Mouse (Mus musculus) intestine, embryonic 14.5 days (tissue): ENCODE measurements around the gene Zfp748. TPM values are rescaled to one million over a fixed set of nuclear protein-coding genes. Genes with fewer than 3 reads are reported as not detected.

Experiments
- ATAC-seq: fragments of 200-750 bp; cut with Nextera tagmentation; replicated peaks from 2 replicates; pipeline ENCODE4 v1.8.0; 2017; ENCODE audit warnings: low read depth, moderate number of reproducible peaks, moderate TSS enrichment, moderate library complexity; ENCODE audit not compliant: low FRiP score, low TSS enrichment
- DNase-seq: peaks from one replicate; pipeline ENCODE4 v3.0.0-alpha.2; 2018; ENCODE audit warnings: low spot score
- H3K27ac ChIP-seq: fragments of 300-500 bp; sonication (generic); 2 replicates; pipeline ENCODE4 v1.5.1; 2014; ENCODE audit warnings: low read depth, mild to moderate bottlenecking, control low read depth
- H3K27me3 ChIP-seq: fragments of 300-500 bp; sonication (generic); replicated peaks from 2 replicates; pipeline ENCODE4 v1.6.1; 2014; ENCODE audit warnings: low read length, control low read depth; ENCODE audit not compliant: control insufficient read depth, insufficient read depth
- H3K36me3 ChIP-seq: fragments of 300-500 bp; sonication (generic); 2 replicates; pipeline ENCODE4 v1.6.1; 2014; ENCODE audit warnings: low read length, control low read depth; ENCODE audit not compliant: control insufficient read depth, insufficient read depth
- H3K4me1 ChIP-seq: fragments of 300-500 bp; sonication (generic); replicated peaks from 2 replicates; pipeline ENCODE4 v1.6.1; 2014; ENCODE audit warnings: low read length, control low read depth, mixed read lengths; ENCODE audit not compliant: control insufficient read depth, insufficient read depth
- H3K4me2 ChIP-seq: fragments of 300-500 bp; sonication (generic); 2 replicates; pipeline ENCODE4 v1.6.1; 2014; ENCODE audit warnings: low read length
- H3K4me3 ChIP-seq: fragments of 300-500 bp; sonication (generic); 2 replicates; pipeline ENCODE4 v1.5.1; 2014; ENCODE audit warnings: low read depth, low read length, control low read depth, mixed read lengths
- H3K9ac ChIP-seq: fragments of 300-500 bp; sonication (generic); 2 replicates; pipeline ENCODE4 v1.6.1; 2014; ENCODE audit warnings: mild to moderate bottlenecking, low read length
- H3K9me3 ChIP-seq: fragments of 300-500 bp; sonication (generic); 2 replicates; pipeline ENCODE4 v1.6.1; 2016; ENCODE audit warnings: low read length, control low read depth; ENCODE audit not compliant: control insufficient read depth
- WGBS: fragments of 180-500 bp; shearing (Covaris S2); extraction: QIAGEN DNeasy Blood & Tissue Kit; methylation state at CpG from one replicate; pipeline ENCODE4 v1.1.7; 2014; 5-methylcytosine and 5-hydroxymethylcytosine counted together
- polyA plus RNA-seq: library from polyadenylated mRNA; unstranded; fragments of >200 nt; fragmentation: Nextera tagmentation; extraction: Ambion mirVana; gene quantifications from 2 replicates; pipeline ENCODE4 v1.2.1, GENCODE M21; 2014

The Zfp748 gene
- polyA plus RNA-seq, result 14.1 and 15.9 TPM in 2 replicates

GRCm38 (mm10) chr13:67553730-67554129 is at the start of gene Zfp748:
Gene Zfp748 (minus strand): TSS chr13:67553830.
- Histone ChIP-seq H3K36me3 (no peaks in the 10 kb centered on the region), H3K4me2 (peak within 1 kb of the TSS; percentile 67), H3K4me3 (peak within 1 kb of the TSS; percentile 71), H3K27ac (peak within 1 kb of the TSS; percentile 82), H3K27me3 (no peaks in the 10 kb centered on the region), H3K9ac (peak within 1 kb of the TSS; percentile 75), H3K9me3 (no peaks in the 10 kb centered on the region), H3K4me1 (peaks cover 12% of the 10 kb centered on the region)
- DNase-seq (no peak), ATAC-seq (no peak)
- WGBS, result 74% methylated on average over 4 of the region's 4 CpGs

- ATAC-seq, result no peak
- WGBS, result 66% methylated on average over 5 of the region's 5 CpGs
- H3K27me3 ChIP-seq, result no peaks in the 10 kb centered on the region
These were observed 19.1 kb upstream of the Zfp748 start for GRCm38 (mm10) chr13:67572591-67573189.

GRCm38 (mm10) chr13:67552505-67553346 is 904 bp downstream of the Zfp748 start:
- Histone ChIP-seq H3K4me3 (peak overlapping the region; percentile 71), H3K9ac (peak overlapping the region; percentile 75), H3K4me1 (peaks cover 12% of the 10 kb centered on the region), H3K27me3 (no peaks in the 10 kb centered on the region), H3K27ac (peak overlapping the region; percentile 82), H3K9me3 (no peaks in the 10 kb centered on the region), H3K4me2 (peak overlapping the region; percentile 67), H3K36me3 (no peaks in the 10 kb centered on the region)
- WGBS, result 1% methylated on average over 44 of the region's 44 CpGs
- peak; percentile 94 for DNase-seq
- ATAC-seq, result peak; percentile 98

More at GRCm38 (mm10) chr13:67572591-67573189, 19.1 kb upstream of the Zfp748 start:
- Histone ChIP-seq H3K4me3 (no peak overlapping the region), H3K36me3 (no peaks in the 10 kb centered on the region), H3K4me2 (no peak overlapping the region), H3K9ac (no peak overlapping the region), H3K27ac (no peak overlapping the region), H3K9me3 (no peaks in the 10 kb centered on the region), H3K4me1 (no peaks in the 10 kb centered on the region)
- DNase-seq, result no peak

GRCm38 (mm10) chr13:67545941-67546340 is 7.7 kb downstream of the Zfp748 start:
- Histone ChIP-seq H3K9ac (no peak overlapping the region), H3K27me3 (no peaks in the 10 kb centered on the region), H3K27ac (no peak overlapping the region), H3K9me3 (no peaks in the 10 kb centered on the region), H3K4me2 (no peak overlapping the region), H3K36me3 (peaks cover 45% of the 10 kb centered on the region), H3K4me3 (no peak overlapping the region), H3K4me1 (no peaks in the 10 kb centered on the region)
- DNase-seq (no peak), ATAC-seq (no peak)
- WGBS, result 78% methylated on average over 1 of the region's 1 CpGs

- Histone ChIP-seq H3K4me3 (no peak overlapping the region), H3K27me3 (no peaks in the 10 kb centered on the region), H3K4me2 (no peak overlapping the region), H3K36me3 (no peaks in the 10 kb centered on the region), H3K9me3 (no peaks in the 10 kb centered on the region), H3K4me1 (peaks cover 8% of the 10 kb centered on the region; the same call in 1 of the 2 replicates), H3K27ac (no peak overlapping the region), H3K9ac (no peak overlapping the region)
- DNase-seq (no peak), ATAC-seq (no peak)
- 80% methylated on average over 3 of the region's 3 CpGs for WGBS
These were observed 26.4 kb downstream of the Zfp748 start for GRCm38 (mm10) chr13:67527049-67527730.

GRCm38 (mm10) chr13:67525753-67526410 is 27.7 kb downstream of the Zfp748 start, which contains the start of the genes Gm26965 and Zfp87:
Gene Gm26965 (minus strand): TSS chr13:67526151.
Gene Zfp87 (minus strand): TSS chr13:67526177.
- Histone ChIP-seq H3K36me3 (peaks cover 9% of the 10 kb centered on the region), H3K4me1 (peaks cover 8% of the 10 kb centered on the region; the same call in 1 of the 2 replicates), H3K27ac (0 out of 2 replicates have a peak within 1 kb of the TSS, but pooled peaks have one; percentile 12), H3K9me3 (no peaks in the 10 kb centered on the region), H3K9ac (peak within 1 kb of the TSS; percentile 55), H3K27me3 (no peaks in the 10 kb centered on the region), H3K4me3 (peak within 1 kb of the TSS; percentile 58), H3K4me2 (peak within 1 kb of the TSS; percentile 76)
- under 1% methylated on average over 27 of the region's 27 CpGs for WGBS
- ATAC-seq (peak; percentile 99), DNase-seq (peak; percentile 95)

- WGBS, result 80% methylated on average over 1 of the region's 1 CpGs
- Histone ChIP-seq H3K9ac (no peak overlapping the region), H3K4me1 (peaks cover 5% of the 10 kb centered on the region; the same call in 1 of the 2 replicates), H3K36me3 (no peaks in the 10 kb centered on the region), H3K27me3 (no peaks in the 10 kb centered on the region), H3K4me2 (peak overlapping the region; percentile 75), H3K4me3 (peak overlapping the region; percentile 86; the same call in 1 of the 2 replicates), H3K27ac (no peak overlapping the region), H3K9me3 (no peaks in the 10 kb centered on the region)
- 0 out of 2 replicates have a peak, but pooled peaks have one; percentile 20 for ATAC-seq
- no peak for DNase-seq
These were observed 52.7 kb downstream of the Zfp748 start for GRCm38 (mm10) chr13:67500908-67501307.
